Mouse (Mus musculus) neural tube, embryonic 14.5 days (tissue): Measurements from ENCODE around the gene Il1f6. TPM values are rescaled to one million over a fixed set of nuclear protein-coding genes. Genes with fewer than 3 reads are reported as not detected.

Experiments
- ATAC-seq: fragments of 200-750 bp; cut with Nextera tagmentation; 2 replicates; pipeline ENCODE4 v1.8.0; 2017; ENCODE audit warnings: low read depth, mild to moderate bottlenecking, moderate TSS enrichment, moderate library complexity
- H3K27ac ChIP-seq: fragments of 300-500 bp; sonication (generic); 2 replicates; pipeline ENCODE4 v1.5.1; 2014; ENCODE audit warnings: low read depth, mild to moderate bottlenecking, control low read depth, low read length, moderate library complexity, mixed read lengths
- H3K27me3 ChIP-seq: fragments of 300-500 bp; sonication (generic); 2 replicates; pipeline ENCODE4 v1.6.1; 2014; ENCODE audit warnings: low read length; ENCODE audit not compliant: control insufficient read depth, insufficient read depth
- H3K36me3 ChIP-seq: fragments of 300-500 bp; sonication (generic); 2 replicates; pipeline ENCODE4 v1.6.1; 2014; ENCODE audit warnings: low read length, mixed read lengths; ENCODE audit not compliant: control insufficient read depth, insufficient read depth
- H3K4me1 ChIP-seq: fragments of 300-500 bp; sonication (generic); 2 replicates; pipeline ENCODE4 v1.6.1; 2014; ENCODE audit warnings: low read length; ENCODE audit not compliant: control insufficient read depth, insufficient read depth
- H3K4me2 ChIP-seq: fragments of 300-500 bp; sonication (generic); 2 replicates; pipeline ENCODE4 v1.6.1; 2014; ENCODE audit warnings: mild to moderate bottlenecking, low read depth, low read length, control low read depth
- H3K4me3 ChIP-seq: fragments of 300-500 bp; sonication (generic); 2 replicates; pipeline ENCODE4 v1.5.1; 2014; ENCODE audit warnings: low read depth, low read length, control low read depth, mixed read lengths
- H3K9ac ChIP-seq: fragments of 300-500 bp; sonication (generic); replicated peaks from 2 replicates; pipeline ENCODE4 v1.6.1; 2014; ENCODE audit warnings: low read depth, mild to moderate bottlenecking, control low read depth, low read length, mixed read lengths
- H3K9me3 ChIP-seq: fragments of 300-500 bp; sonication (generic); 2 replicates; pipeline ENCODE4 v1.6.1; 2016; ENCODE audit warnings: low read length; ENCODE audit not compliant: control insufficient read depth
- WGBS: fragments of 180-500 bp; shearing (Covaris S2); extraction: QIAGEN DNeasy Blood & Tissue Kit; methylation state at CpG from one replicate; pipeline ENCODE4 v1.1.7; 2014; 5-methylcytosine and 5-hydroxymethylcytosine counted together
- polyA plus RNA-seq: library from polyadenylated mRNA; unstranded; fragments of >200 nt; fragmentation: Nextera tagmentation; extraction: Ambion mirVana; gene quantifications from 2 replicates; pipeline ENCODE4 v1.2.1, GENCODE M21; 2014

Il1f6 gene
- polyA plus RNA-seq, 1 experiment from 2014 or later: not detected

DNA sequence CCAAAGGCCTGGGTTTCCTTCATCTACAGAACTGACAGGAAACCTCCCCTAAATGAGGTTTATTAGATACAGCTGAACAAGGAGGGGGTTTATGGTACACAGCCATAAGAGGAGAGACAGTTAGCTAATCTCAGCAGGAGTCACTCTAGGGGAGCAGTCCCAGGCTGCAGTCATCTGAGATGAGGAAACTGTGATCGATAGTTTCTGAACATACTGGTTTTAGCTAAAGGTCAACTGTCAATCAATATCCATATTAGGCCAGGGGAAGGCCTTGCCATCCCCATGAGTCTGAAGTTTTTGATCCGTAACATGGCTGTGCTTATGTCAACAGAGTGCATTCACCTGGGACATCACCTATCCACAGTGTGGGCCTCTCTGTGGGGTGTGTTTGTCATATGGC lies 58.4 kb downstream of the Il1f6 start:
- Histone ChIP-seq H3K9ac (no peak overlapping the region), H3K36me3 (no peaks in the 10 kb centered on the region), H3K27ac (no peak overlapping the region), H3K9me3 (no peaks in the 10 kb centered on the region), H3K4me3 (no peak overlapping the region), H3K27me3 (no peaks in the 10 kb centered on the region), H3K4me1 (no peaks in the 10 kb centered on the region), H3K4me2 (no peak overlapping the region)
- 84% methylated on average over 2 of the region's 2 CpGs for WGBS
- ATAC-seq: no peak

DNA sequence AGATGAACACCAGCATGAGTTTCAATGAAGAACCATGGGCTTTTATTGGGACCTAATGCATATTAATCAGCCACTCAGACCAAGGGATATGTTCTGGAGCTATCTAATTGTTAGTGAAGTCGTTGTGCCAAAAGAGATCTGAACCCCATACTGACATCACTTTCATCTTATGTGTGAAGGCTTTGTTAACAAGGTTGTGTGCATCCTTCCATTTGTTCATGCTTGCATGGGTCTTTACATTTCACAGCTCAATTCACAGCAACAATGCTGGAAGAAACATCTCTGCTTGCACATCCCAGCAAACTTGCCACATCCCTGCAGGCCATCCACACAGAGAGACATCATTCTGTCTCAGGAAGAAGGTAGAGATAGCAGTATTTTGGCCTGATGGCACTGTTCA lies 59.9 kb downstream of the Il1f6 start:
- 8% methylated on average over 1 of the region's 1 CpGs for WGBS
- ATAC-seq: no peak
- Histone ChIP-seq H3K4me2 (no peak overlapping the region), H3K36me3 (no peaks in the 10 kb centered on the region), H3K27ac (no peak overlapping the region), H3K9ac (no peak overlapping the region), H3K9me3 (no peaks in the 10 kb centered on the region), H3K4me1 (no peaks in the 10 kb centered on the region), H3K4me3 (no peak overlapping the region), H3K27me3 (no peaks in the 10 kb centered on the region)

Other genes with a start within 250 kb of the Il1f6 start
- gene Hnmt, start 166.0 kb upstream of the Il1f6 start, polyA plus RNA-seq: 8.1 and 14.1 TPM in 2 replicates
- not detected in 2 replicates for gene Tbpl2, start 118.8 kb upstream of the Il1f6 start, polyA plus RNA-seq
- gene Il1f8, start 62.3 kb upstream of the Il1f6 start, polyA plus RNA-seq: not detected in 2 replicates
- gene Il1f9, start 28.9 kb upstream of the Il1f6 start, polyA plus RNA-seq: not detected in 2 replicates
- gene Il1f5, start 61.5 kb downstream of the Il1f6 start, polyA plus RNA-seq: not detected in 2 replicates
- gene Il1f10, start 75.8 kb downstream of the Il1f6 start, polyA plus RNA-seq: not detected in 2 replicates
- 0.13 TPM in 1 of 2 replicates, not detected in the other for gene Il1rn, start 121.4 kb downstream of the Il1f6 start, polyA plus RNA-seq
- gene Psd4, start 152.2 kb downstream of the Il1f6 start, polyA plus RNA-seq: 0.52 and 1.4 TPM in 2 replicates